Mouse (Mus musculus): ENCODE results near the gene Manba.
"Not testable (repeated sequence)": the region's sequence is repeated elsewhere in the genome, so short reads cannot be mapped to it uniquely, and the experiment has no call there.

The Manba gene

GRCm38 (mm10) chr3:135487803-135488202, 2.4 kb downstream of the Manba start:
- no peak for DNase-seq (ENCODE audit: low spot score)

- no peak for DNase-seq (ENCODE audit: low spot score)
These were observed 4.6 kb downstream of the Manba start for GRCm38 (mm10) chr3:135489865-135490520.

GRCm38 (mm10) chr3:135491102-135491501, 5.7 kb downstream of the Manba start:
- DNase-seq (ENCODE audit: low spot score) = no peak

GRCm38 (mm10) chr3:135493320-135493719, 7.9 kb downstream of the Manba start:
- not testable (repeated sequence) for DNase-seq (ENCODE audit: low spot score)

GRCm38 (mm10) chr3:135497956-135498355, 12.5 kb downstream of the Manba start:
- not testable (repeated sequence) for DNase-seq (ENCODE audit: low spot score)

GRCm38 (mm10) chr3:135498891-135499290, 13.5 kb downstream of the Manba start:
- peak; percentile 20 for DNase-seq (ENCODE audit: low spot score)

GRCm38 (mm10) chr3:135503160-135503559, 17.7 kb downstream of the Manba start:
- DNase-seq (ENCODE audit: low spot score) = no peak

- peak; percentile 67 for DNase-seq (ENCODE audit: low spot score)
These were observed 20.0 kb downstream of the Manba start for GRCm38 (mm10) chr3:135505369-135505909.

- DNase-seq (ENCODE audit: low spot score) = no peak
These were observed 20.6 kb downstream of the Manba start for GRCm38 (mm10) chr3:135505916-135506482.

- DNase-seq (ENCODE audit: low spot score) = no peak
These were observed 22.1 kb downstream of the Manba start for GRCm38 (mm10) chr3:135507506-135507905.

GRCm38 (mm10) chr3:135508191-135508590, 22.8 kb downstream of the Manba start:
- DNase-seq (ENCODE audit: low spot score) = no peak

- no peak for DNase-seq (ENCODE audit: low spot score)
These were observed 25.0 kb downstream of the Manba start for GRCm38 (mm10) chr3:135510372-135510771.

GRCm38 (mm10) chr3:135511683-135512082, 26.3 kb downstream of the Manba start:
- no peak for DNase-seq (ENCODE audit: low spot score)

- DNase-seq (ENCODE audit: low spot score) = no peak
These were observed 27.9 kb downstream of the Manba start for GRCm38 (mm10) chr3:135513270-135513669.

GRCm38 (mm10) chr3:135513800-135514425, 28.5 kb downstream of the Manba start:
- no peak for DNase-seq (ENCODE audit: low spot score)

GRCm38 (mm10) chr3:135515246-135515645, 29.8 kb downstream of the Manba start:
- no peak for DNase-seq (ENCODE audit: low spot score)

GRCm38 (mm10) chr3:135516891-135517290, 31.5 kb downstream of the Manba start:
- DNase-seq (ENCODE audit: low spot score) = no peak

- DNase-seq (ENCODE audit: low spot score) = no peak
These were observed 33.5 kb downstream of the Manba start for GRCm38 (mm10) chr3:135518882-135519281.

- peak; percentile 21 for DNase-seq (ENCODE audit: low spot score)
These were observed 34.2 kb downstream of the Manba start for GRCm38 (mm10) chr3:135519584-135519983.

- peak; percentile 78 for DNase-seq (ENCODE audit: low spot score)
These were observed 36.6 kb downstream of the Manba start for GRCm38 (mm10) chr3:135521963-135522362.

- DNase-seq (ENCODE audit: low spot score) = no peak
These were observed 37.4 kb downstream of the Manba start for GRCm38 (mm10) chr3:135522618-135523355.

- not testable (repeated sequence) for DNase-seq (ENCODE audit: low spot score)
These were observed 39.5 kb downstream of the Manba start for GRCm38 (mm10) chr3:135524900-135525299.
